Mouse (Mus musculus) lung, embryonic 14.5 days (tissue): ENCODE results near the gene Zbed3. TPM values are rescaled to one million over a fixed set of nuclear protein-coding genes. Genes with fewer than 3 reads are reported as not detected.
A peak's percentile ranks its signal among the peaks of the same experiment; 100 is the strongest.

Experiments used
- ATAC-seq: fragments of 200-750 bp; cut with Nextera tagmentation; 2 replicates; pipeline ENCODE4 v1.8.0; 2017; ENCODE audit warnings: mild to moderate bottlenecking, moderate TSS enrichment, moderate library complexity; ENCODE audit not compliant: insufficient read depth
- DNase-seq: peaks from one replicate; pipeline ENCODE4 v3.0.0-alpha.2; 2015
- H3K27ac ChIP-seq: fragments of 300-500 bp; sonication (generic); 2 replicates; pipeline ENCODE4 v1.5.1; 2014; ENCODE audit warnings: low read depth, mild to moderate bottlenecking, moderate library complexity
- H3K27me3 ChIP-seq: fragments of 300-500 bp; sonication (generic); 2 replicates; pipeline ENCODE4 v1.6.1; 2014; ENCODE audit warnings: low read length, control low read depth; ENCODE audit not compliant: insufficient read depth
- H3K36me3 ChIP-seq: fragments of 300-500 bp; sonication (generic); 2 replicates; pipeline ENCODE4 v1.6.1; 2014; ENCODE audit warnings: control low read depth; ENCODE audit not compliant: insufficient read depth
- H3K4me1 ChIP-seq: fragments of 300-500 bp; sonication (generic); 2 replicates; pipeline ENCODE4 v1.6.1; 2014; ENCODE audit warnings: antibody characterized with exemption, control low read depth; ENCODE audit not compliant: insufficient read depth
- H3K4me2 ChIP-seq: fragments of 300-500 bp; sonication (generic); 2 replicates; pipeline ENCODE4 v1.6.1; 2014; ENCODE audit warnings: mild to moderate bottlenecking
- H3K4me3 ChIP-seq: fragments of 300-500 bp; sonication (generic); 2 replicates; pipeline ENCODE4 v1.5.1; 2014; ENCODE audit warnings: low read depth, low read length
- H3K9ac ChIP-seq: fragments of 300-500 bp; sonication (generic); 2 replicates; pipeline ENCODE4 v1.6.1; 2014
- H3K9me3 ChIP-seq: fragments of 300-500 bp; sonication (generic); 2 replicates; pipeline ENCODE4 v1.6.1; 2016; ENCODE audit warnings: low read depth, low read length, control low read depth
- CTCF ChIP-seq: IDR thresholded peaks from 2 replicates; pipeline ENCODE4 v1.5.1; 2016; ENCODE audit warnings: antibody characterized with exemption, low read depth
- WGBS: fragments of 180-500 bp; shearing (Covaris S2); extraction: QIAGEN DNeasy Blood & Tissue Kit; methylation state at CpG from one replicate; pipeline ENCODE4 v1.1.7; 2014; 5-methylcytosine and 5-hydroxymethylcytosine counted together
- polyA plus RNA-seq: library from polyadenylated mRNA; unstranded; fragments of >200 nt; fragmentation: Nextera tagmentation; extraction: Ambion mirVana; gene quantifications from 2 replicates; pipeline ENCODE4 v1.2.1, GENCODE M21; 2014

Gene Zbed3
- 73.5 and 74.9 TPM in 2 replicates for polyA plus RNA-seq

DNA sequence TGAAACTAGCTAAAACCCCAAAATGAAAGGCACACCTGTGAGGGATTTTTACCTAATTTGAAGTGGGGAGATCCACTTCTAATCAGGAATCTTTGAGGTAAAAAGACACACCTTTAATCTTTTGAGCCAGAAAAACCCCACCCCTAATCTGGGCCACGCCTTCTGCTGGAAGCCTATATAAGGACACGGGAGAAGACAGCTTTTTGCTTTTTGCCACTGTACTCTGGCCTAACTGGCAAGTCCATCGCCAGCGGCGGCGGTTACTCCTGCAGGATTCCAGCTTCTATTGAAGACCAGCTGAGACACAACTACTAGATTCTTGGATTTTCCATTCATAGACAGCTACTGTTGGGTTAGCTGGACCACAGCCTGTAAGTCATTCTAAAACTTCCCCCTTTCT lies at the start of gene Zbed3:
Zbed3 (plus strand) TSS at position 213 of the 400 bp plus-strand sequence.
- H3K4me1 ChIP-seq = peaks cover 12% of the 10 kb centered on the region; the same call in 1 of the 2 replicates
- WGBS = 86% methylated on average over 6 of the region's 6 CpGs
- no peaks in the 10 kb centered on the region for H3K27me3 ChIP-seq
- DNase-seq = no peak
- no peak for ATAC-seq
- H3K4me2 ChIP-seq = peak within 1 kb of the TSS; percentile 96
- H3K27ac ChIP-seq = peak within 1 kb of the TSS; percentile 100
- no peak for TF ChIP-seq CTCF
- H3K36me3 ChIP-seq = peaks cover under 1% of the 10 kb centered on the region
- peak within 1 kb of the TSS; percentile 81 for H3K4me3 ChIP-seq
- no peaks in the 10 kb centered on the region for H3K9me3 ChIP-seq
- H3K9ac ChIP-seq = peak within 1 kb of the TSS; percentile 99

DNA sequence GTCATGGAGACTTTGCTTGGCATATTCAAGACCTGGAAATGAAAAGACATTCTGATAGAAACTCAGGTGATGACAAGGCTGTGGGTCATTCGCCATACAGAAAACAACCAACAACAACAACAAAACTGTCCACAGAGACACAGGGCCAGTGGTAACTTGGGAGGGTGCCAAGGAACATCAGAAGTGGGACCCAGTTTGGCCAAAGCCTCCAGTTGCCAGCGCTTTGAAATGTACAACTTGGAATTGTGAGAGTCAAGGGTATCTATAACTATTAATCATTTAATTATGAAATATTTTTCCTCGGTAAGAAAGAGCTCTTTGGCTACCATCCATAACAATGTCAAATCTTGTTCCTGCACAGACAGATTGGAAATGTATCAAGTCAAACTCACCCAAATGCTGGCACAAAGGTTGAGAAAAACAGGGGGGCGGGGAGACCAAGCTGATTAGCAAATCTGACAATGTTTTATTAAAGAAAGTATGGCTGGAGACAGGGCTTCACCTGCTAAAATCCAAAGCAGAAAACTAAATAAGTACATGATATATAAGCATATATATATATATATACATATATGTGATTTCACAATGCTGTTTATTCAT lies 44.9 kb upstream of the Zbed3 start:
- Histone ChIP-seq H3K27me3 (no peaks in the 10 kb centered on the region), H3K9ac (no peak overlapping the region), H3K4me2 (no peak overlapping the region), H3K9me3 (no peaks in the 10 kb centered on the region), H3K36me3 (no peaks in the 10 kb centered on the region), H3K4me1 (peaks cover 6% of the 10 kb centered on the region; the same call in 1 of the 2 replicates), H3K4me3 (no peak overlapping the region), H3K27ac (no peak overlapping the region)
- WGBS = 76% methylated on average over 4 of the region's 4 CpGs
- DNase-seq (no peak), ATAC-seq (no peak)
- TF ChIP-seq CTCF = no peak

DNA sequence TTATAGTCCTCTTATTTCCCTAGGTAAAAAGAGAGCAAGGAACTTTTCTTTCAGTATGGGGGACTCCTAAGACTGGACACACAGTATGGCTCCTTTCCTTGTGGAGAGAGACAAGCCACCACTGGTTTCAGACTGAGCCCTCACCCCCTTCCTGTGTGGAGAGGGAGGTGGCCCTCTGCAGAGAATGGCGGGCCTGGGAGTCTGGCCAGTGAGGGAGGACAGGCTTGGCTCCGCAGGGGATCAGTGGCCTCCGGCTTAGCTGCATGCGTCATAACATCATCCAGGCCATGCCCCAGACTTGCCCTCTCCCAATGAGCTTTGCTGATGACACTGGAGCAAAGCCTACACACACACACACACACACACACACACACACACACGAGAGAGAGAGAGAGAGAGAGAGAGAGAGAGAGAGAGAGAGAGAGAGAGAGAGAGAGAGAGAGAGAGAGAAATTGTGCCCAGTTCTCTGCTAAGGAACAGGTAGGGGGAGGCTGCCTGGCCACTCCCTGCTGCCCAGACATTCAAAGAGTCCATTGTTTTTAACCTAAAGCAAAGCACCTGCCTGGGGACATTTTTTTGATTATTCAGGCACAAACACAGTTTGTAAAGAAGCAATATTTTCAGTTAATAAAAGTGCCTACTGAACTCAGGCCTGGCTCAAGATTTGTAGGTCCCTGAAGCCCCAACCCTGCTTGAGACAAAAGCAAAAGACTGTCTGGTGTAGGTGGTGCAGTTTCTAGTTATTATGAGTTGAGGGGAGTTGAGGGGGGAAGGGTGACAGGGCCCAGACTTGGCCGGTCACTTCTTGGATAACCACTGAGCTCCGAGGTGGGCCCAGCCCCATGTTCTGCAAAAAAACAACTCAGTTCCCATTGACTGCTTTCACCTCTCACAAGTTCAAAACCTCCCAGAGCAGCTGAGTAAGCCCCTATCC lies 41.4 kb upstream of the Zbed3 start:
- no peak for TF ChIP-seq CTCF
- Histone ChIP-seq H3K27ac (no peak overlapping the region), H3K4me2 (no peak overlapping the region), H3K9ac (no peak overlapping the region), H3K4me3 (no peak overlapping the region), H3K4me1 (no peaks in the 10 kb centered on the region), H3K36me3 (no peaks in the 10 kb centered on the region), H3K9me3 (no peaks in the 10 kb centered on the region), H3K27me3 (no peaks in the 10 kb centered on the region)
- ATAC-seq (peak; percentile 71; the same call in 1 of the 2 replicates), DNase-seq (peak; percentile 51)
- WGBS = 31% methylated on average over 6 of the region's 7 CpGs

DNA sequence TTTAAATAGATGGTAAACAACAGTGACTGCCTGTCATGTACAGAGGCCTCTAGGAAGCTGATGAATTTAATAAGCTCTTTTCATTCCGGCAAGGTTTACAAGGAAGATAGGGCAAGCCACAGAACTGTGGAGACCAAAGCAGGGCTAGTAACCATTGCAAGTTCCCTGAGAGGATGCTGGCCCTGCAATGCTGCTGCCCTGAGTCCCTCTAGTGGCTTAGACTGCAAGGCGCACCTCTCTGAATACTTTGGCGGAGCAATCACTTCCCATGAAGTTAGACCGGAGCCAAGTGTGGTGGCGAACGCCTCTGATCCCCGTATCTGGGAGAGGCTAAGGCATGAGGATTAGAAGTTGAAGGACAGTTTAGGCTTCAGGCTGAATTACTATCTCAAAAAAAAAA lies 36.4 kb upstream of the Zbed3 start:
- Histone ChIP-seq H3K9ac (no peak overlapping the region), H3K4me2 (no peak overlapping the region), H3K4me1 (no peaks in the 10 kb centered on the region), H3K27ac (no peak overlapping the region), H3K9me3 (no peaks in the 10 kb centered on the region), H3K4me3 (no peak overlapping the region), H3K36me3 (no peaks in the 10 kb centered on the region), H3K27me3 (no peaks in the 10 kb centered on the region)
- peak; percentile 93 for DNase-seq
- peak; percentile 80 for ATAC-seq
- WGBS = 2% methylated on average over 7 of the region's 7 CpGs
- peak; percentile 95 for TF ChIP-seq CTCF

DNA sequence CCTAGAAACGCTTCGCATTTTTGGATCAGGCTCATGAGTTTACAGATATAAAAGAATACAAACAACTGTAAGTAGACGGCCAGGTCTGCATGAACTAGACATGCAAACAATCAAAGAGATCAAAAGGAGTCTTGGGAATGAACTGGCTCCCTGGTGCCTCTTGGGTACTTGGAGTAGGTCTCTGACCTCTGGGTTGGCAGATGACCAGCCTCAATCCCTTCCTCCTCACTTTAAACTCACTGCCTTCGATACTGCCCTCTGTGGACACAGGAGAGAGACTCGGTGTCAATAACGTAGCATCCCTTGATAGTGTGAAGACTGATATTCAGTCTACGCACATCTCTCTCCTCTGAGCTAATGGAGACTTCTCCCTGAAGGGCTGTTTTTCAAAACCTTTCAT lies 35.4 kb upstream of the Zbed3 start:
- no peak overlapping the region for H3K4me2 ChIP-seq
- no peaks in the 10 kb centered on the region for H3K4me1 ChIP-seq
- WGBS = 52% methylated on average over 7 of the region's 7 CpGs
- no peak for ATAC-seq
- no peak for TF ChIP-seq CTCF
- H3K4me3 ChIP-seq = no peak overlapping the region
- H3K9me3 ChIP-seq = no peaks in the 10 kb centered on the region
- no peaks in the 10 kb centered on the region for H3K36me3 ChIP-seq
- no peak overlapping the region for H3K27ac ChIP-seq
- no peaks in the 10 kb centered on the region for H3K27me3 ChIP-seq
- no peak for DNase-seq
- H3K9ac ChIP-seq = no peak overlapping the region

DNA sequence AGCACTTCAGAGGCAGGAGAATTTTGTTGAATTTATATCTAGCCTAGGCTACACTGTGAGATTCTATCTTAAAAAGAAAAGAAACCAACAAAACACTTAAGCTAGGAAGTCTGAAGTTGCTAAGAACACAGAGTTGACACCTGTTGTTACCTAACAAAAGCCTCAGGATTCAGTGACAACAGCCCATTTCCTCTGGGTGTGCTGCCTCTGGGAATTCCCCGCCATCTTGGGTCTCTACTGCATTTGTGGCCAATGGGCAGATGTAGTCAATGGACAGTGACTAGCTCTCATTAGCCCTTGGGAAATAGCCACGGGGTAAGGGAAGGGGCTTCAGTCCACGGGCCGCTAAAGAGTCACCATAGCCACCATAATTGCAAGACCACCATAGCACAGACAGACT lies 31.4 kb upstream of the Zbed3 start:
- Histone ChIP-seq H3K27me3 (no peaks in the 10 kb centered on the region), H3K36me3 (no peaks in the 10 kb centered on the region), H3K9ac (no peak overlapping the region), H3K4me2 (no peak overlapping the region), H3K4me1 (no peaks in the 10 kb centered on the region), H3K27ac (no peak overlapping the region), H3K9me3 (no peaks in the 10 kb centered on the region), H3K4me3 (no peak overlapping the region)
- ATAC-seq = no peak
- no peak for TF ChIP-seq CTCF
- no peak for DNase-seq
- 84% methylated on average over 4 of the region's 4 CpGs for WGBS

DNA sequence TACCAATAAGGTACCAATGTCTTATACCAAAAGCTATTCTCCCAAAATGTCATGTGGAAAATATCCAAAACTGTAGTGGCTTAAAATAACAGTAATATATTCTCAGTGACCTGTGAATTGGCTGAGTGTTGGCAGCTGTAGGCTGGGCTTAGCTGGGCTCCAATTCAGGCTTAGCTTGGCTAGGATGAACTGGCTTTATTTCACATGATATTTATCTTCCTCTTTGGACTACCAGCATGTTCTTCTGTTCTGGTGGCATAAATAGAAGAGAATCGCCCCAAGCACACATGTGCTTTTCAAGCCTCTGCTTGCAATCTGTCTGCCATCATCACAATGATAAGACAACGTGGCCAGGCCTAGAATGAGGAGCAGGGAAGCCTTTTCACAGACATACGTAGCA lies 23.5 kb upstream of the Zbed3 start:
- H3K9me3 ChIP-seq = no peaks in the 10 kb centered on the region
- H3K9ac ChIP-seq = no peak overlapping the region
- no peak overlapping the region for H3K27ac ChIP-seq
- H3K4me2 ChIP-seq = no peak overlapping the region
- H3K36me3 ChIP-seq = no peaks in the 10 kb centered on the region
- ATAC-seq (no peak), DNase-seq (peak; percentile 31)
- 54% methylated on average over 3 of the region's 3 CpGs for WGBS
- H3K4me3 ChIP-seq = no peak overlapping the region
- H3K27me3 ChIP-seq = no peaks in the 10 kb centered on the region
- no peak for TF ChIP-seq CTCF
- H3K4me1 ChIP-seq = no peaks in the 10 kb centered on the region
